Mouse (Mus musculus) layer of hippocampus, adult 11-12 months (tissue): Measurements from ENCODE around the gene Sar1a.
A peak's percentile ranks its signal among the peaks of the same experiment; 100 is the strongest.

ENCODE experiments used
- DNase-seq: peaks from one replicate; pipeline ENCODE4 v3.0.0; 2022; ENCODE audit warnings: low spot score

Gene Sar1a

DNA sequence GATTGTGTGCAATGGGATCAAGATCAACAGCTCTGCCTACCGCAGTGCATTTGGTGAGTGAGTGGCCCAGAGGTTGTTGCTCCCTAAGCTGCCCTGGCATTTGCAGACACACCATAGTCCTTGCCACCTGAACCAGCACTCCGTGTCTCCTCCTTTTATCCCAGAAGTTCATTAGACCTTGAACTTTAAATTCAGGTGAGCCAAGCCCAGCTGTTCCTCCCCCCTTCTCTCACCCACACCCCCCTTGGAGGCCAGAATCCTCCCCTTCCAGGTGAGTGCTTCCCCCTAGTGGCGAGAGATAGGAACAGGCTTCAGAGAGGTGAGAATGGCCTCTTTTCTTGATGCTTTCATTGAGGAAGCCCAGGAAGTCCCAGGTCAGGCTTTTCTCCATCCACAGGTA, 54.3 kb downstream of the Sar1a start:
- DNase-seq = no peak

DNA sequence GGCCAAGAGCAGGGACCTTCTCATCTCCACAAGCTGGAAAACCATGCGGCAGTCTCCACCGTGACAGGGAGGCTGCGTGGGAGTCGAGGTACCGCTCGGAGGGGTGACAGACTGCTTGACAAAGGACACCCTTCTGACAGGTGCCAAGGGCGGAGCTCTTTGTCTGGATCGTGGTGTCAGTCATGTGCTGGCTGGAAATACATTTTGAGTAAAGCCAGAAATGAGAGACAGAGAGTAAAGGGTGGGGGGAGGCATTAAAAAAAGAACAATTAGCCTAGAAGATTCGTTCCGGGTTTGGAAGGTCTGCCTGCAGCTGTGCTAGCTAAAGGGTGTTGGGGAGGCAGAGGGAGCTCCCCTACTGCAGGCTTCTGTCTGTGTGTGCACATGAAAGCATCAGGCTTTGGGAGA, 56.6 kb downstream of the Sar1a start:
- peak; percentile 24 for DNase-seq

DNA sequence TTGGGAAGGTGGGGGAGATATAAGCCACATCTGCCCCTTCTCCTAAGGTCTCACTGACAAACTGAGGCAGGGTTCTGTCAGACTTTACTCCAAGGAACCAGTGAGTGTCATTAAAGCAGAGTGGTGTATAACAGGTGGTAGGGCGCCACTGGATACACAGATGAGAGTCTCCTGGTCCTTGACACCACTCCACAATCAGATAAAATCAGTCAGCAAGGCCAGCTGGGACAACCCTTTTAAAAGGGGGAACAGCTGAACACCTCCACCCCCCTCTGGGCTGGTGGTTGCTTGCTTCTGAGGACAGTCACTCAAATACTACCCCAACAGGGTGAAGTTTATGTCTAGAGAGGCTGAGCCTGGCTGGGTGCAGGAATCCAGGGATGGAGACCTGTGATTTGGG, 57.4 kb downstream of the Sar1a start:
- DNase-seq = no peak

DNA sequence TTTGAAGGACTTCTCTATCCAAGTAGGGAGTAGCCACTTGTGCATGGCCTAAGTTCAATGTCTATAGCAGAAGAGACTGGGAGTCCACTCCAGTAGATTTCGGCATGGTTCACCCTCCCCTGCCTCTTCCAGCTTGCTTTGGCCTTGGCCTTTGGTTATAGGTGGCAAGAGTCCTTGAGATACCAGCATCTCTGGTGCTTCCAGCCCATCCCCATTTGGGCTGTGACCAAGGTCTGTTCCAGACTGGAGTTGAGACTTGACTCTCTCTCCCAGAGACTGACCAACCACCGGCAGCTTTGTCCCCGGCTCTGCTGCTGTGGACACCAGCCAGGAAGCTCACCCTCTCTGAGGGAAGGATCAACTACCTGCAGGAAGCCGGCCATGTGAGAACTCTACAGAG, 58.0 kb downstream of the Sar1a start:
- DNase-seq = no peak

DNA sequence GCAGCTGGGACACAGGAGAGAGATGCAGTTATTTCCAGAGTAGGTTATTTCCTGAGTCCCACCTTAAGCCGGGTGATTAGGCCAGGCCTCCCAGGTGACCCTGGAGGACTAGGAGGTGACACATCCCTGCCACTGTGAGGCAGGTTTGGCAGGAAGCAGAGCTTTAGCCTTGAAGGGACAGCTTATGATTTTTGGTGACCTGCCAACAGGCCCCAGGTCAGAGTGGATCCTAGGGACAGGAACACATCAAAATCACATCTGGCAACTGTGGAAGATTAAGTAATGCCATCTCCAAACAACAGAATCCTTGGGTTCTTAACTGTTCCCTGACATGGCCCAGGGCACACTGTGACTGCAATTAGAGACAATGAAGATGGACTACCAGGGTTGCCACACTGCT, 61.2 kb downstream of the Sar1a start:
- no peak for DNase-seq

DNA sequence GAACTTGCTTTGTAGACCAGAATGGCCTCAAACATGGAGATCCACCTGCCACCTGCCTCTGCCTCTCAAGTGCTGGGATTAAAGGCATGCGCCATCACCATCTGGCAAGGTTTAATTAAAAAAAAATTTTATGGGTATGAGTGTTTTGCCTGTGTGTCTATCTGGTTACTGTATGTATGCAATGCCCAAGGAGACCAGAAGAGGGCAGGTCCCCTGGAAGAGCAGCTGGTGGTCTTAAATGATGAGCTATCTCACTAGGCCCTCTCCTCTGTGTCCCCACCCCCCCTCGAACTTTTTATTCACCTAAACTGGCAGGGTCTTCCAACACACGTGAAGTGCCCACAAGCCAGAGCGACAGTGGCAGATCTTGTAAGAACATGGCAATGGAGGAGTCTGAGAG, 61.8 kb downstream of the Sar1a start:
- DNase-seq = no peak

DNA sequence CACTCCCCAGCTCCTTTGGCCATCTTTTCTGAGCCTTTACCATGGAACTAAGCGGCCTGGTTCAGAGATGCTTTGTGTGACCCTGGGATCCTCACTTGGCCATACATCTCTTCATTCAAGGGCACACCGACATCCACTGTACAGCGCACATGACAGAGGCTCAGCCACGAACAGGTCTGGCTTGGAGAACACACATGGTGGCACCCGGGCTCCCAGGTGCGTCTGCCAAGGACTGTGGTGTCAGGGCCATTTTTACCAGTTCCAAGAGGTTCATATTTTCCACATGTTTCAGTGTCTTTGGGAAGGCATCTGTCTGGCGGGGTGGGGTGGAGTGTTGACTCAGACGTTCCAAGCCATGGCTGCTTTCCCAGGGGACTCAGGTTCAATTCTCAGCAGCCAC, 62.2 kb downstream of the Sar1a start:
- DNase-seq = no peak
